Mouse (Mus musculus) heart, adult 2 months (tissue): ENCODE measurements at regions not wholly inside any gene's neighbourhood (a gene's known extent, or its start where the extent isn't known, plus 50 kb on each side); places are given as distances from the start of the nearest gene placed in this dataset.

Experiments used
- CTCF ChIP-seq: fragments of 200-600 bp; IDR thresholded peaks from 2 replicates; pipeline ENCODE4 v1.8.1; 2022; ENCODE audit warnings: antibody characterized with exemption, mild to moderate bottlenecking, moderate library complexity
- EP300 ChIP-seq: fragments of 200-500 bp; IDR thresholded peaks from 2 replicates; pipeline ENCODE4 v1.6.1; 2011; ENCODE audit warnings: low read depth, low read length, control low read depth; ENCODE audit not compliant: insufficient read depth
- POLR2A ChIP-seq: fragments of 200-500 bp; IDR thresholded peaks from 2 replicates; pipeline ENCODE4 v1.6.1; 2011; ENCODE audit warnings: mild to moderate bottlenecking, low read depth, low read length, control low read depth; ENCODE audit not compliant: insufficient read depth

- TF ChIP-seq POLR2A (no peak), CTCF (no peak), EP300 (no peak)
Measured at GRCm38 (mm10) chr8:26329813-26330212, 210.5 kb downstream of the Gm45692 start.
